Mouse (Mus musculus) forebrain, embryonic 10.5 days (tissue): ENCODE measurements at regions not wholly inside any gene's neighbourhood (a gene's known extent, or its start where the extent isn't known, plus 50 kb on each side); places are given as distances from the start of the nearest gene placed in this dataset.

ENCODE experiments used
- DNase-seq: peaks from one replicate; pipeline ENCODE4 v3.0.0-alpha.2; 2017; ENCODE audit warnings: low spot score; ENCODE audit errors: extremely low spot score
- H3K27ac ChIP-seq: fragments of 300-500 bp; sonication (generic); 2 replicates; pipeline ENCODE4 v1.5.1; 2016; ENCODE audit warnings: mild to moderate bottlenecking
- H3K27me3 ChIP-seq: fragments of 300-500 bp; sonication (generic); 2 replicates; pipeline ENCODE4 v1.6.1; 2016; ENCODE audit warnings: mild to moderate bottlenecking; ENCODE audit not compliant: poor library complexity, severe bottlenecking
- H3K36me3 ChIP-seq: fragments of 300-500 bp; sonication (generic); replicated peaks from 2 replicates; pipeline ENCODE4 v1.6.1; 2016; ENCODE audit warnings: mild to moderate bottlenecking, moderate library complexity
- H3K4me1 ChIP-seq: fragments of 300-500 bp; sonication (generic); 2 replicates; pipeline ENCODE4 v1.6.1; 2016
- H3K4me3 ChIP-seq: fragments of 300-500 bp; sonication (generic); 2 replicates; pipeline ENCODE4 v1.5.1; 2016; ENCODE audit warnings: mild to moderate bottlenecking, moderate library complexity
- H3K9me3 ChIP-seq: fragments of 300-500 bp; sonication (generic); 2 replicates; pipeline ENCODE4 v1.6.1; 2016; ENCODE audit warnings: mild to moderate bottlenecking, moderate library complexity
- WGBS: fragments of 180-500 bp; shearing (Covaris S2); methylation state at CpG from one replicate; pipeline ENCODE4 v1.1.7; 2016; 5-methylcytosine and 5-hydroxymethylcytosine counted together

- no peaks in the 10 kb centered on the region for H3K9me3 ChIP-seq
- H3K27ac ChIP-seq, result no peak overlapping the region
- no peaks in the 10 kb centered on the region for H3K4me1 ChIP-seq
- 89% methylated on average over 4 of the region's 4 CpGs for WGBS
- no peaks in the 10 kb centered on the region for H3K27me3 ChIP-seq
- DNase-seq, result no peak
- no peaks in the 10 kb centered on the region for H3K36me3 ChIP-seq
- H3K4me3 ChIP-seq, result no peak overlapping the region
Measured at GRCm38 (mm10) chr2:45956792-45957330, 839.7 kb upstream of the Zeb2 start.

GRCm38 (mm10) chr2:45948758-45949157 is 831.6 kb upstream of the Zeb2 start:
- no peak overlapping the region for H3K4me3 ChIP-seq
- H3K9me3 ChIP-seq, result no peaks in the 10 kb centered on the region
- H3K27ac ChIP-seq, result no peak overlapping the region
- H3K4me1 ChIP-seq, result no peaks in the 10 kb centered on the region
- WGBS, result 91% methylated on average over 1 of the region's 1 CpGs
- H3K36me3 ChIP-seq, result no peaks in the 10 kb centered on the region
- no peak for DNase-seq
- no peaks in the 10 kb centered on the region for H3K27me3 ChIP-seq

- H3K9me3 ChIP-seq, result no peaks in the 10 kb centered on the region
- no peaks in the 10 kb centered on the region for H3K36me3 ChIP-seq
- H3K4me3 ChIP-seq, result no peak overlapping the region
- no peaks in the 10 kb centered on the region for H3K27me3 ChIP-seq
- no peak overlapping the region for H3K27ac ChIP-seq
- no peak for DNase-seq
- 80% methylated on average over 7 of the region's 7 CpGs for WGBS
- H3K4me1 ChIP-seq, result no peaks in the 10 kb centered on the region
Measured at GRCm38 (mm10) chr2:45925791-45926480, 808.7 kb upstream of the Zeb2 start.

- 33% methylated on average over 1 of the region's 1 CpGs for WGBS
- H3K4me3 ChIP-seq, result no peak overlapping the region
- no peaks in the 10 kb centered on the region for H3K27me3 ChIP-seq
- DNase-seq, result no peak
- no peak overlapping the region for H3K27ac ChIP-seq
- no peaks in the 10 kb centered on the region for H3K36me3 ChIP-seq
- H3K4me1 ChIP-seq, result no peaks in the 10 kb centered on the region
- H3K9me3 ChIP-seq, result no peaks in the 10 kb centered on the region
Measured at GRCm38 (mm10) chr2:45908871-45909270, 791.7 kb upstream of the Zeb2 start.

- Histone ChIP-seq H3K4me1 (no peaks in the 10 kb centered on the region), H3K9me3 (no peaks in the 10 kb centered on the region), H3K4me3 (no peak overlapping the region), H3K27me3 (no peaks in the 10 kb centered on the region), H3K27ac (no peak overlapping the region), H3K36me3 (no peaks in the 10 kb centered on the region)
- 86% methylated on average over 2 of the region's 2 CpGs for WGBS
- no peak for DNase-seq
Measured at GRCm38 (mm10) chr2:45904623-45905235, 787.5 kb upstream of the Zeb2 start.

- Histone ChIP-seq H3K4me3 (no peak overlapping the region), H3K9me3 (no peaks in the 10 kb centered on the region), H3K4me1 (no peaks in the 10 kb centered on the region), H3K27ac (no peak overlapping the region), H3K36me3 (no peaks in the 10 kb centered on the region), H3K27me3 (no peaks in the 10 kb centered on the region)
- no peak for DNase-seq
- 93% methylated on average over 4 of the region's 4 CpGs for WGBS
Measured at GRCm38 (mm10) chr2:45904090-45904489, 786.9 kb upstream of the Zeb2 start.

GRCm38 (mm10) chr2:45903350-45903749 is 786.2 kb upstream of the Zeb2 start:
- no peak for DNase-seq
- H3K36me3 ChIP-seq, result no peaks in the 10 kb centered on the region
- WGBS, result 88% methylated on average over 1 of the region's 1 CpGs
- H3K4me1 ChIP-seq, result no peaks in the 10 kb centered on the region
- H3K4me3 ChIP-seq, result no peak overlapping the region
- H3K27me3 ChIP-seq, result no peaks in the 10 kb centered on the region
- no peaks in the 10 kb centered on the region for H3K9me3 ChIP-seq
- no peak overlapping the region for H3K27ac ChIP-seq

- DNase-seq, result no peak
- 94% methylated on average over 4 of the region's 4 CpGs for WGBS
- no peak overlapping the region for H3K4me3 ChIP-seq
- no peaks in the 10 kb centered on the region for H3K27me3 ChIP-seq
- H3K36me3 ChIP-seq, result no peaks in the 10 kb centered on the region
- H3K27ac ChIP-seq, result no peak overlapping the region
- H3K9me3 ChIP-seq, result no peaks in the 10 kb centered on the region
- no peaks in the 10 kb centered on the region for H3K4me1 ChIP-seq
Measured at GRCm38 (mm10) chr2:45901892-45902291, 784.7 kb upstream of the Zeb2 start.

GRCm38 (mm10) chr2:45884680-45885079 is 767.5 kb upstream of the Zeb2 start:
- WGBS, result 89% methylated on average over 3 of the region's 3 CpGs
- no peak for DNase-seq
- Histone ChIP-seq H3K27ac (no peak overlapping the region), H3K4me3 (no peak overlapping the region), H3K4me1 (no peaks in the 10 kb centered on the region), H3K36me3 (no peaks in the 10 kb centered on the region), H3K27me3 (no peaks in the 10 kb centered on the region), H3K9me3 (no peaks in the 10 kb centered on the region)

- no peak overlapping the region for H3K4me3 ChIP-seq
- no peaks in the 10 kb centered on the region for H3K9me3 ChIP-seq
- no peaks in the 10 kb centered on the region for H3K27me3 ChIP-seq
- H3K27ac ChIP-seq, result no peak overlapping the region
- no peaks in the 10 kb centered on the region for H3K4me1 ChIP-seq
- H3K36me3 ChIP-seq, result no peaks in the 10 kb centered on the region
- DNase-seq, result no peak
Measured at GRCm38 (mm10) chr2:45878656-45879055, 761.5 kb upstream of the Zeb2 start.

- H3K4me1 ChIP-seq, result no peaks in the 10 kb centered on the region
- H3K27me3 ChIP-seq, result no peaks in the 10 kb centered on the region
- no peaks in the 10 kb centered on the region for H3K9me3 ChIP-seq
- DNase-seq, result no peak
- 89% methylated on average over 4 of the region's 4 CpGs for WGBS
- no peaks in the 10 kb centered on the region for H3K36me3 ChIP-seq
- H3K4me3 ChIP-seq, result no peak overlapping the region
- no peak overlapping the region for H3K27ac ChIP-seq
Measured at GRCm38 (mm10) chr2:45859901-45860331, 742.7 kb upstream of the Zeb2 start.

- H3K27me3 ChIP-seq, result no peaks in the 10 kb centered on the region
- H3K4me1 ChIP-seq, result no peaks in the 10 kb centered on the region
- no peak overlapping the region for H3K4me3 ChIP-seq
- H3K36me3 ChIP-seq, result no peaks in the 10 kb centered on the region
- DNase-seq, result no peak
- H3K27ac ChIP-seq, result no peak overlapping the region
- no peaks in the 10 kb centered on the region for H3K9me3 ChIP-seq
- WGBS, result 91% methylated on average over 6 of the region's 6 CpGs
Measured at GRCm38 (mm10) chr2:45859445-45859844, 742.2 kb upstream of the Zeb2 start.

GRCm38 (mm10) chr2:45850018-45850605 is 732.9 kb upstream of the Zeb2 start:
- H3K27me3 ChIP-seq, result no peaks in the 10 kb centered on the region
- H3K9me3 ChIP-seq, result no peaks in the 10 kb centered on the region

More at GRCm38 (mm10) chr2:45850018-45850605, 732.9 kb upstream of the Zeb2 start:
- no peaks in the 10 kb centered on the region for H3K36me3 ChIP-seq
- 95% methylated on average over 6 of the region's 6 CpGs for WGBS
- H3K27ac ChIP-seq, result no peak overlapping the region
- no peak for DNase-seq
- H3K4me3 ChIP-seq, result no peak overlapping the region
- no peaks in the 10 kb centered on the region for H3K4me1 ChIP-seq
